Mouse (Mus musculus): ENCODE measurements around the gene Herpud2. TPM values are rescaled to one million over a fixed set of nuclear protein-coding genes. Genes with fewer than 3 reads are reported as not detected.

The Herpud2 gene
- polyA plus RNA-seq (2012; ENCODE audit: low replicate concordance), result 28.9 and 61.3 TPM in 2 replicates

DNA sequence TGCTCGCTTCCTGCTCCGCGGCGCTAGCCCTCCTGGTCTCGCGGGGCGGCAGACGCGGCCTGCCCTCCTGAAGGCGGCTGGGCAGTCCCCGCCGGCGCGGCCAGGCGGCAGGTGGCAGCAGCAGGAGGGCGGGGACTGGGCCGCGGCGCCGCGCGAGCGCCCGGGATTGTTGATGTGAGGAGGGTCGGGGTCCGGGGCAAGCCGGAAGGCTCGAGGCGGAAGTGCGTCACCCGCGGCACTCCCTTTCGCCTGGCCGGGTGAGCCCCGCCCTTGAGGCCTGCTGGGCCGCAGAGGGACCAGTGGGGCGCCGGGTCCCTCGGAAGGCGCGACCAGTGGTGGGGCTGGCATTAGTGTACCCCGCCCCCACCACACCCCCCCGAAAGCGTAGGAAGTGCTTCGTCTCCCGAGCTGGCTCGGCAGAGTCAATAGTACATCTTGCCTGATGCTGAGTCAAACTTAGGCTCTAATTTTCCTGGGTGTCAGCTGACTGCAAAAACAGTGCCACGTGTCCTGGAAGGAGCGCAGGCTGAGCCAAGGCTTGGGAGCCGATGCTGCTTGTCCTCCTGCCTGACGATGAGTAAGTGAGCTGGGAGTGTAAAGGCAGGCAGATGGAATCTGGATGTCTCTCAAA, at the start of gene Herpud2:
TSS of gene Herpud2 (minus strand) at position 210 of the 631 bp plus-strand sequence.

DNA sequence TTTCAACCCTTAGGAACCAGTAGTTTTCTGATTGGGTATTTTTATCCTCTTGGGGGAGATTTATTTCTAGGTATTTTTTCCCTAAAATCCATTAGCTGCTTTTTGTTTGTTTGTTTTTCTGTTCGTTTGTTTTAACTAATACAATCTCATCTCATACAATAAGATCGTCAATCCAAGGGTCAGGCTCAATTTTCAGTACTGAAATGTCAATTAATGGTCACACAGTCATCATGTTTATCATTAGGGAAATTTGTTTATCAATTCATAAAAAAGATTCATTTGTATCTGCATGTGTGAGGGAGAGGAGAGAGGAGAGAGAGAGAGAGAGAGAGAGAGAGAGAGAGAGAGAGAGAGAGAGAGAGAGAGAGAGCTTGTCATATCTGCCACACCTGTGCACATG, 62.5 kb downstream of the Herpud2 start, which contains the start of gene Gm10181:
TSS of gene Gm10181 (plus strand) at position 301 of the 400 bp plus-strand sequence.

Other genes with a start within 250 kb of the Herpud2 start
- not detected in 2 replicates for gene Gm10181, start 62.4 kb downstream of the Herpud2 start, polyA plus RNA-seq (2012; ENCODE audit: low replicate concordance)
- gene Sept7, start 100.6 kb upstream of the Herpud2 start, polyA plus RNA-seq (2012; ENCODE audit: low replicate concordance), result 11.6 and 15.1 TPM in 2 replicates